Mouse (Mus musculus): ENCODE measurements around the gene Sumo2. TPM values are rescaled to one million over a fixed set of nuclear protein-coding genes. Genes with fewer than 3 reads are reported as not detected.
"Not testable (repeated sequence)": the region's sequence is repeated elsewhere in the genome, so short reads cannot be mapped to it uniquely, and the experiment has no call there.

Gene Sumo2
- polyA plus RNA-seq, 1 experiment from 2014 or later = 539 TPM

DNA sequence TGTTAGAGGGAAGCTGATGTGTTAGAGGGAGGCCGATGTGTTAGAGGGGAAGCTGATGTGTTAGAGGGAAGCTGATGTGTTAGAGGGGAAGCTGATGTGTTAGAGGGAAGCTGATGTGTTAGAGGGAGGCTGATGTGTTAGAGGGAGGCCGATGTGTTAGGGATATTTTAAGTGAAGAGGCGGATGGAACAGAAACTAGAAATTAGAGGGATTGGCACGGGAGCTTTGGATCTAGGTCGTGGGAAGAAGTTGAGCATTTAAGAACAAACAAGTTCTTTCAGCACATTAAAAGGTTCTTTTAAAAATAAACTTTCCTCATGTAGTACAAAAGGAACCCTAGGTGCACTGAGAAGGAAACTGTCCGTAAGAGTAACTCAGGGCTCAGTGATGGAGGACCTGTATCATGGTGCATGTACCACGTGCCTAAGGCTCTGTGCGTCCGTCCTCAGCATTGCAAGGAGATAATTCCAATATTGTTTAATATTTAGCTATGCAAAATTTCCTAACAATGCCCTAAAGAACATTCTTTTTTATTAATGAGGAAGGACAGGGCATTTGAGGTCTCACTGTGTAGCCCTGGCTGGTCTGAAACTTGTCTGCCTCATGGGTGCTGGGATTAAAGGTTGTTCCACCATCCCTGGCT lies 57.7 kb downstream of the Sumo2 start:
- Histone ChIP-seq H3K4me2 (replicated peaks; ENCODE audit: low read depth) (no peak overlapping the region), H3K4me3 (ENCODE audit: low read depth, low read length) (no peak overlapping the region), H3K27ac (replicated peaks) (no peak overlapping the region), H3K9me3 (ENCODE audit: control insufficient read depth, low read length) (no peaks in the 10 kb centered on the region), H3K4me1 (replicated peaks; ENCODE audit: control insufficient read depth, insufficient read depth) (peaks cover 4% of the 10 kb centered on the region; the same call in 1 of the 2 replicates), H3K36me3 (ENCODE audit: control insufficient read depth, insufficient read depth, low read length) (no peaks in the 10 kb centered on the region), H3K9ac (ENCODE audit: low read length) (no peak overlapping the region), H3K27me3 (ENCODE audit: control insufficient read depth, insufficient read depth, low read length) (no peaks in the 10 kb centered on the region)
- ATAC-seq (ENCODE audit: low FRiP score, low TSS enrichment) (no peak), DNase-seq (ENCODE audit: low spot score) (no peak)
- 86% methylated on average over 9 of the region's 9 CpGs for WGBS
- no peak for TF ChIP-seq EP300 (optimal IDR thresholded peaks at IDR 0.05)
- no peak for TF ChIP-seq CTCF (IDR thresholded peaks at IDR 0.05; ENCODE audit: low read depth)

- H3K4me1 ChIP-seq (replicated peaks; ENCODE audit: control insufficient read depth, insufficient read depth); H3K9me3 ChIP-seq (ENCODE audit: control insufficient read depth, low read length); H3K36me3 ChIP-seq (ENCODE audit: control insufficient read depth, insufficient read depth, low read length); H3K4me3 ChIP-seq (ENCODE audit: low read depth, low read length); H3K27me3 ChIP-seq (ENCODE audit: control insufficient read depth, insufficient read depth, low read length); H3K4me2 ChIP-seq (replicated peaks; ENCODE audit: low read depth); ATAC-seq (ENCODE audit: low FRiP score, low TSS enrichment); DNase-seq (ENCODE audit: low spot score); H3K9ac ChIP-seq (ENCODE audit: low read length); H3K27ac ChIP-seq (replicated peaks): not testable (repeated sequence)
- WGBS = 83% methylated on average over 7 of the region's 7 CpGs
Measured at GRCm38 (mm10) chr11:115477388-115477787, 58.7 kb downstream of the Sumo2 start.

DNA sequence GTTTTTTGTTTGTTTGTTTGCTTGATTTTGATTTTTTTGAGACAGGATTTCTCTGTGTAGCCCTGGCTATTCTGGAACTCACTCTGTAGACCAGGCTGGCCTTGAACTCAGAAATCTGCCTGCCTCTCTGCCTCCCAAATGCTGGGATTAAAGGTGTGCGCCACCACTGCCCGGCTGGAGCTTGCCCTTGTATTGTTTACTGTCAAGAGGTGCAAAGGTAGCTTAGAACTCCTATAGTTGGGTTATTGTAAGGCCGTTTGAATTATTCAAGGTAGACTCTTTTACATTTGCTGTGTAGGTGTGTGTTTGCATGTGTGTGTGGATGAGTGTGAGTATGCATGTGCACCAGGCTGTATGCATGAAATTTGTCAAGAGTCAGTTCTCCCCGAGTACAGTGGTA lies 59.4 kb downstream of the Sumo2 start:
- DNase-seq (ENCODE audit: low spot score); H3K4me3 ChIP-seq (ENCODE audit: low read depth, low read length); H3K27ac ChIP-seq (replicated peaks); H3K9me3 ChIP-seq (ENCODE audit: control insufficient read depth, low read length); H3K4me1 ChIP-seq (replicated peaks; ENCODE audit: control insufficient read depth, insufficient read depth); H3K27me3 ChIP-seq (ENCODE audit: control insufficient read depth, insufficient read depth, low read length); H3K36me3 ChIP-seq (ENCODE audit: control insufficient read depth, insufficient read depth, low read length); H3K9ac ChIP-seq (ENCODE audit: low read length); ATAC-seq (ENCODE audit: low FRiP score, low TSS enrichment): not testable (repeated sequence)
- 0 out of 2 replicates have a peak overlapping the region, but pooled peaks have one; percentile 94 for H3K4me2 ChIP-seq (replicated peaks; ENCODE audit: low read depth)
- WGBS = 71% methylated on average over 4 of the region's 4 CpGs

DNA sequence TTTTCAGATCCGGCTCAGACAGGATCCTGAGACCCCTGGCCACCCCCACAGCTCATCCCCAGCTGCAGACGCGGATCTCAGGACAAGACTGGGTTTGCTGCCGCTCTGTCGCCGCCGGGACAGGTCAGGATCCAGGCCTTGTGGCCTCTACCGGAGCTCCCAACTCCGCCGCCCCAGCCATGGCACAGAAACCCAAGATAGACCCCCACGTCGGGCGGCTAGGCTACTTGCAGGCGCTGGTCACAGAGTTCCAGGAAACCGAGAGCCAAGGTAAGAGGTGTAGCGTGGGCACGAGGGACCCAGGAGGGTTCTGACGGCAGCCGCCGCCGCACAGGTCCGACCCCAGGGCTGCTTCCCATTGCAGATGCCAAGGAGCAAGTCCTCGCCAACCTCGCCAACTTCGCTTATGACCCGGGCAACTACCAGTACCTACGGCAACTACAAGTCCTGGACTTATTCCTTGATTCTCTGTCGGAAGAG lies 60.3 kb downstream of the Sumo2 start:
- Histone ChIP-seq H3K4me3 (ENCODE audit: low read depth, low read length) (peak overlapping the region; percentile 81), H3K9me3 (ENCODE audit: control insufficient read depth, low read length) (no peaks in the 10 kb centered on the region), H3K27me3 (ENCODE audit: control insufficient read depth, insufficient read depth, low read length) (no peaks in the 10 kb centered on the region), H3K4me2 (replicated peaks; ENCODE audit: low read depth) (peak overlapping the region; percentile 94), H3K36me3 (ENCODE audit: control insufficient read depth, insufficient read depth, low read length) (no peaks in the 10 kb centered on the region), H3K9ac (ENCODE audit: low read length) (peak overlapping the region; percentile 88), H3K27ac (replicated peaks) (peak overlapping the region; percentile 56; the same call in 1 of the 2 replicates), H3K4me1 (replicated peaks; ENCODE audit: control insufficient read depth, insufficient read depth) (peaks cover 4% of the 10 kb centered on the region; the same call in 1 of the 2 replicates)
- TF ChIP-seq EP300 (optimal IDR thresholded peaks at IDR 0.05) (no peak), CTCF (IDR thresholded peaks at IDR 0.05; ENCODE audit: low read depth) (no peak)
- ATAC-seq (ENCODE audit: low FRiP score, low TSS enrichment) (peak; percentile 24; the same call in 1 of the 2 replicates), DNase-seq (ENCODE audit: low spot score) (no peak)
- WGBS = 3% methylated on average over 28 of the region's 28 CpGs

GRCm38 (mm10) chr11:115475025-115475757 lies 60.9 kb downstream of the Sumo2 start, which contains the start of gene Armc7:
Gene Armc7, plus strand, starts transcription at chr11:115475667.
- ATAC-seq (ENCODE audit: low FRiP score, low TSS enrichment) = peak; percentile 95
- peak; percentile 97 for DNase-seq (ENCODE audit: low spot score)
- no peak for TF ChIP-seq EP300 (optimal IDR thresholded peaks at IDR 0.05)
- peak; percentile 15; the same call in 1 of the 2 replicates for TF ChIP-seq CTCF (IDR thresholded peaks at IDR 0.05; ENCODE audit: low read depth)
- Histone ChIP-seq H3K36me3 (ENCODE audit: control insufficient read depth, insufficient read depth, low read length) (no peaks in the 10 kb centered on the region), H3K27ac (replicated peaks) (peak within 1 kb of the TSS; percentile 78), H3K9ac (ENCODE audit: low read length) (peak within 1 kb of the TSS; percentile 88), H3K4me3 (ENCODE audit: low read depth, low read length) (peak within 1 kb of the TSS; percentile 81), H3K27me3 (ENCODE audit: control insufficient read depth, insufficient read depth, low read length) (no peaks in the 10 kb centered on the region), H3K9me3 (ENCODE audit: control insufficient read depth, low read length) (no peaks in the 10 kb centered on the region), H3K4me1 (replicated peaks; ENCODE audit: control insufficient read depth, insufficient read depth) (peaks cover 4% of the 10 kb centered on the region; the same call in 1 of the 2 replicates), H3K4me2 (replicated peaks; ENCODE audit: low read depth) (peak within 1 kb of the TSS; percentile 94)
- WGBS = 1% methylated on average over 26 of the region's 26 CpGs
